Mouse (Mus musculus) neural tube, embryonic 15.5 days (tissue): Measurements from ENCODE around the gene Gjb6. TPM values are rescaled to one million over a fixed set of nuclear protein-coding genes. Genes with fewer than 3 reads are reported as not detected.

Experiments used
- ATAC-seq: fragments of 200-750 bp; cut with Nextera tagmentation; 2 replicates; pipeline ENCODE4 v1.8.0; 2017; ENCODE audit warnings: mild to moderate bottlenecking, moderate TSS enrichment, moderate library complexity; ENCODE audit not compliant: low FRiP score
- H3K27ac ChIP-seq: fragments of 300-500 bp; sonication (generic); replicated peaks from 2 replicates; pipeline ENCODE4 v1.5.1; 2015; ENCODE audit warnings: mild to moderate bottlenecking, inconsistent platforms
- H3K27me3 ChIP-seq: fragments of 300-500 bp; sonication (generic); replicated peaks from 2 replicates; pipeline ENCODE4 v1.6.1; 2015; ENCODE audit warnings: inconsistent platforms
- H3K36me3 ChIP-seq: fragments of 300-500 bp; sonication (generic); 2 replicates; pipeline ENCODE4 v1.6.1; 2015; ENCODE audit warnings: inconsistent platforms
- H3K4me1 ChIP-seq: fragments of 300-500 bp; sonication (generic); 2 replicates; pipeline ENCODE4 v1.6.1; 2015; ENCODE audit warnings: inconsistent platforms
- H3K4me2 ChIP-seq: fragments of 300-500 bp; sonication (generic); 2 replicates; pipeline ENCODE4 v1.6.1; 2015; ENCODE audit warnings: inconsistent platforms, mild to moderate bottlenecking, moderate library complexity
- H3K4me3 ChIP-seq: fragments of 300-500 bp; sonication (generic); replicated peaks from 2 replicates; pipeline ENCODE4 v1.5.1; 2015; ENCODE audit warnings: mild to moderate bottlenecking, inconsistent platforms
- H3K9ac ChIP-seq: fragments of 300-500 bp; sonication (generic); replicated peaks from 2 replicates; pipeline ENCODE4 v1.6.1; 2015; ENCODE audit warnings: mild to moderate bottlenecking, inconsistent platforms
- H3K9me3 ChIP-seq: fragments of 300-500 bp; sonication (generic); replicated peaks from 2 replicates; pipeline ENCODE4 v1.6.1; 2016; ENCODE audit warnings: inconsistent platforms
- WGBS: fragments of 180-500 bp; shearing (Covaris S2); methylation state at CpG from one replicate; pipeline ENCODE4 v1.1.7; 2015; ENCODE audit warnings: mixed read lengths; 5-methylcytosine and 5-hydroxymethylcytosine counted together
- polyA plus RNA-seq: library from polyadenylated mRNA; unstranded; fragments of >200 nt; fragmentation: Nextera tagmentation; extraction: Ambion mirVana; gene quantifications from 2 replicates; pipeline ENCODE4 v1.2.1, GENCODE M21; 2015

Gene Gjb6
- polyA plus RNA-seq, 1 experiment from 2014 or later: 13.8 TPM

GRCm38 (mm10) chr14:57107091-57107490, 26.3 kb downstream of the Gjb6 start:
- 84% methylated on average over 8 of the region's 8 CpGs for whole genome bisulfite sequencing
- no peak for ATAC-seq
- no peak overlapping the region for H3K27ac ChIP-seq
- no peak overlapping the region for H3K4me3 ChIP-seq
- H3K27me3 ChIP-seq: peaks cover 66% of the 10 kb centered on the region
- H3K9ac ChIP-seq: no peak overlapping the region
- H3K4me2 ChIP-seq: no peak overlapping the region
- no peaks in the 10 kb centered on the region for H3K36me3 ChIP-seq
- peaks cover 20% of the 10 kb centered on the region for H3K4me1 ChIP-seq
- H3K9me3 ChIP-seq: no peaks in the 10 kb centered on the region

DNA sequence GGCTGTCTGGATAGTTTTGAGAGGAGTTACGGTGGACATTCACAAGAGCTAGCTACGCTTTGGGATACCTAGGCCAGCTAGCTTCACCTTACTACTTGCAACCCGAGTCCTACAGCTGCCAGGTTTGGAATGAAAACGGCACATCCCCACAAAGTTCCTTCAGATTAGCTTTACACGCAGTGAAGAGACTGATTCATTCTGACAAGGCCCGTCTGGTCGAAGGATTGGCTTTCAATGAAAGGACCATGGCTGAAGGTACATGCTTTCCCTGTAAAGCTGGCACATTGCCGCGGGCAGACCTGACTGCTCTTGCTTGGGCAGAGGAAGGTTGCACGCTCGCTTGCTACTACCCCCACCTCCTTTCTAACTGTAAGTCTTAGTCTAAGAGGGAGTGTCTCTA, 27.7 kb downstream of the Gjb6 start:
- H3K27me3 ChIP-seq: peaks cover 69% of the 10 kb centered on the region
- 51% methylated on average over 11 of the region's 11 CpGs for WGBS
- H3K27ac ChIP-seq: no peak overlapping the region
- peaks cover 20% of the 10 kb centered on the region for H3K4me1 ChIP-seq
- no peaks in the 10 kb centered on the region for H3K36me3 ChIP-seq
- no peaks in the 10 kb centered on the region for H3K9me3 ChIP-seq
- H3K4me3 ChIP-seq: no peak overlapping the region
- ATAC-seq: no peak
- H3K4me2 ChIP-seq: peak overlapping the region; percentile 99; the same call in 1 of the 2 replicates
- no peak overlapping the region for H3K9ac ChIP-seq

GRCm38 (mm10) chr14:57105111-57105510, 28.3 kb downstream of the Gjb6 start:
- peaks cover 20% of the 10 kb centered on the region for H3K4me1 ChIP-seq
- peak overlapping the region; percentile 99 for H3K4me2 ChIP-seq
- no peak overlapping the region for H3K9ac ChIP-seq
- peak overlapping the region; percentile 56 for H3K4me3 ChIP-seq
- H3K36me3 ChIP-seq: no peaks in the 10 kb centered on the region
- no peak overlapping the region for H3K27ac ChIP-seq
- WGBS: 14% methylated on average over 14 of the region's 14 CpGs
- no peak for ATAC-seq
- H3K27me3 ChIP-seq: peaks cover 67% of the 10 kb centered on the region
- no peaks in the 10 kb centered on the region for H3K9me3 ChIP-seq

DNA sequence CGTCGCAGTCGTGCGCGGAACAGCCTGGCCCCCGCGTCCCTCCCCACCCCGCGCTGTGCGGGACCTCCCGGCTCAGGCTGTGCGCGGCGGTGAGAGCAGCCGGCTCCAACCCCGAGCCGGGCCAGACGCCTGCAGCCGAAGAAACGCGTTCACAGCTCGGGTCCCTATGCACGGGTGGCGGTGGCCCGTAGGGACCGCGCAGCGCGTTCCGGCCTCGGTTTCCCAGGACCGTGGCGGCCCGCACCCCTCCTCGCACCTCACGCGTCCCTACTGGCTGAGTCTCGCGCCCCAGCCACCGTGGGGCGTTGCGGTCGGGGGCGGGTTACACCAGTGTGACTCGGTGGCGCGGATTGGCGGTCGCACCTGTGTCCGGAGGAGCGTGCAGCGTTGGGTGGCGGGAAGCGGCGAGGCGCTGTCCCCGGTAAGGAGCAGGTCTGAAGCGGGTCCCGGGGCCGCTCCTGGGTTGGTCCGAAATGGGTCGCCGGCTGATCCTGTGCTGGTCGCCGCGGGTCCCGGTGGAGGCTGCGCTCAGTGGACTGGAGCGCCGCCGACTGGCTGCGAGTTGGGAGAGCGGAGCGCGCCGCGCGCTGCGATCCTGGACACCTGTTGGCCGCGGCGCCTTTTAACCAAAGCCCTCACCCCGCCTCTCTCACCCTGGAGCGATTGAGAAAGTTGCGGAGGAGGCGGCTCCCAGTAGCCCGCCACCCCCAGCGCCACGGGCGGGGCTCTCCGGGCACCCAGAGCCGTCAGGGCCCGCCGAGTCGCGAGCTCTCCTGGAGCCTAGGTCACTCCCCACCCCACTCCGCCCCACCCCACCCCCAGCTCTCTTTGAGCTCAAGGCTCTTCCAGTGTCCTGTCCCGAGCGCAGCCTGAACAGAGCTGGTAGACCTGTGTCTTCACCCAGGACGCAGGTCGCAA, 29.0 kb downstream of the Gjb6 start, which contains the start of gene Gjb2:
Gene Gjb2 (minus strand): TSS at position 597 of the 918 bp plus-strand sequence.
- H3K4me2 ChIP-seq: peak within 1 kb of the TSS; percentile 99
- H3K9me3 ChIP-seq: no peaks in the 10 kb centered on the region
- H3K9ac ChIP-seq: peak within 1 kb of the TSS; percentile 42
- no peak within 1 kb of the TSS for H3K27ac ChIP-seq
- peaks cover 67% of the 10 kb centered on the region for H3K27me3 ChIP-seq
- ATAC-seq: peak; percentile 72
- peak within 1 kb of the TSS; percentile 56 for H3K4me3 ChIP-seq
- peaks cover 20% of the 10 kb centered on the region for H3K4me1 ChIP-seq
- WGBS: under 1% methylated on average over 97 of the region's 101 CpGs
- H3K36me3 ChIP-seq: no peaks in the 10 kb centered on the region

DNA sequence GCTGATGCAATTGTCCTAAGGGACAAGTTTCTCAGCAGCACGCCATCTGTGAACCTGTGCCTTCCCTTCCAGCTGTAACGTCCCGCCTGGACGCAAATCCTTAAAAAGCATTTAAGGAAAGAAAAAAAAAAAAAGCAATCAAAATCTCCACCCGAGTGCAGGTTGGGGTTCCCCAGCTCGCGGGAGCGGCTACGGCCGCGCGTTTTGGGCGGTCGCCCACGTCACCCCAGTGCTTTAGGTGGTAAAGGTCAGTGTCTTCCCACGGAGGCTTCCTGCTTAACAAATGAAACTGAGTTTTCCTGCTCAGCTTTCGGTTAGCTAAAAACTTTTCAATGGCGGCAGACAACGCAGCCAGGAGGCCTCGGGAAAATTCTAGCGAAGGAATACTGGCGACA, 29.7 kb downstream of the Gjb6 start:
- Histone ChIP-seq H3K27me3 (peaks cover 67% of the 10 kb centered on the region), H3K4me2 (peak overlapping the region; percentile 99), H3K4me1 (peaks cover 20% of the 10 kb centered on the region), H3K9ac (peak overlapping the region; percentile 42), H3K27ac (no peak overlapping the region), H3K36me3 (no peaks in the 10 kb centered on the region), H3K4me3 (peak overlapping the region; percentile 56), H3K9me3 (no peaks in the 10 kb centered on the region)
- 2% methylated on average over 22 of the region's 22 CpGs for WGBS
- peak; percentile 32; the same call in 1 of the 2 replicates for ATAC-seq

GRCm38 (mm10) chr14:57103121-57103520, 30.3 kb downstream of the Gjb6 start:
- no peaks in the 10 kb centered on the region for H3K9me3 ChIP-seq
- WGBS: 59% methylated on average over 6 of the region's 6 CpGs
- H3K27me3 ChIP-seq: peaks cover 64% of the 10 kb centered on the region
- peak overlapping the region; percentile 99 for H3K4me2 ChIP-seq
- H3K9ac ChIP-seq: no peak overlapping the region
- no peaks in the 10 kb centered on the region for H3K36me3 ChIP-seq
- H3K27ac ChIP-seq: no peak overlapping the region
- H3K4me3 ChIP-seq: peak overlapping the region; percentile 56
- H3K4me1 ChIP-seq: peaks cover 20% of the 10 kb centered on the region
- no peak for ATAC-seq

DNA sequence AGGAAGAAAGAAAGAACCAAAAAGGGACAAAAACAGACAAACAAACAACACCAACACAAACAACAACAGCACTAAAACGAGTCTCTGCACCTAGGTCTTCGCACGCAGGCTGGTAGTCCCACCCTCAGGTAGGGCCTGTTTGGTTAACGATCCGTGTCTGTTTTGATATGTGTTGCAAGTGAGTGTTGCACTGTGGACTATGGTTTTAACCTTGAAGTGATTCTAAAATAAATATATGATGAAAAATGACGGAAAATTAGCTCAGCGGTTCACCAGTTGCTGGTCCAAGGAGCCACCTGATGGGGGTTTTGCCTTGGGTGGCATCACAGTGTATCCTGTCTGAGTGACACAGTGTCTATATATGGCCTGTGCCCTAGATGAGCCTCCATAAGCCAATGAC, 31.8 kb downstream of the Gjb6 start:
- whole genome bisulfite sequencing: 89% methylated on average over 7 of the region's 7 CpGs
- ATAC-seq: no peak
- Histone ChIP-seq H3K4me2 (no peak overlapping the region), H3K4me3 (no peak overlapping the region), H3K4me1 (peaks cover 20% of the 10 kb centered on the region), H3K9me3 (no peaks in the 10 kb centered on the region), H3K27ac (no peak overlapping the region), H3K27me3 (peaks cover 49% of the 10 kb centered on the region), H3K36me3 (no peaks in the 10 kb centered on the region), H3K9ac (no peak overlapping the region)

DNA sequence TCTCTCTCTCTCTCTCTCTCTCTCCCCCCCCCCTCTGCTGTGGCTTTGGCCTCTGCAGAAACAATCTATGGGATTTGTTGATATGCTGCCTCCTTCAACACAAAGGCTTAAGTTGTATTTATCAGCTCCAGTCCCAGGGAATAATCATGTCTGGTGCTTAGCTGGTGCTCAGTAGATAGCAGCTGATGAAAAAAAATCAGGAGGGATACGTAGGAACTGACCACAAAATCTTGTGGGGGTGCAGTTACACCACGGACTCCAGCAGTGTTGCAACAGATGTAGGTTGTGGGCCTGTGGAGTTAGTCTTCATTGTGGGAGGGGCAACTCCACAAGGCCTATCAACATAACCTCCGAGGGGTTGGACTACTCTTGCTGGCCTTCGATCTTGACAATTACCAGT, 37.6 kb downstream of the Gjb6 start:
- ATAC-seq: no peak
- Histone ChIP-seq H3K4me2 (no peak overlapping the region), H3K4me1 (no peaks in the 10 kb centered on the region), H3K27ac (no peak overlapping the region), H3K27me3 (no peaks in the 10 kb centered on the region), H3K4me3 (no peak overlapping the region), H3K9me3 (no peaks in the 10 kb centered on the region), H3K9ac (no peak overlapping the region), H3K36me3 (no peaks in the 10 kb centered on the region)
- 79% methylated on average over 4 of the region's 4 CpGs for WGBS

DNA sequence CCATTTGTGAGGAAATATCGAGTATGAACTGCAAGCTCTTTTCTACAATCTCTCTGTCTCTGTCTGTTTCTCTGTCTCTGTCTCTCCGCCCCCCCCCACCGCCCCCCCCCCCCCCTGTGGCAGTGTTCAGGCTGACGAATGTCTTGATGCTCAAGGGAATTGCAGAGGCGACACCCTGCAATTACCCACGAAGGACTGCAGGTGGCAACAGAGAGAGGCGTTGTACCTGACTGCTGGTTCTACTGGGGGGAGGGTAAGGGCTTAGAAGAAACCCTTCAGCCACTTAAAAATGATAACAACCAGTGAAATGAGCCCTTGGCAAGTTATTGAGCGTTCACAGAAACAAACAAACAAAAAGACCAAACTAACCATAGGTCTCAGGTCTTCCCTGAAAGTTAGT, 40.4 kb downstream of the Gjb6 start:
- H3K9me3 ChIP-seq: no peaks in the 10 kb centered on the region
- WGBS: 7% methylated on average over 6 of the region's 8 CpGs
- H3K9ac ChIP-seq: no peak overlapping the region

DNA sequence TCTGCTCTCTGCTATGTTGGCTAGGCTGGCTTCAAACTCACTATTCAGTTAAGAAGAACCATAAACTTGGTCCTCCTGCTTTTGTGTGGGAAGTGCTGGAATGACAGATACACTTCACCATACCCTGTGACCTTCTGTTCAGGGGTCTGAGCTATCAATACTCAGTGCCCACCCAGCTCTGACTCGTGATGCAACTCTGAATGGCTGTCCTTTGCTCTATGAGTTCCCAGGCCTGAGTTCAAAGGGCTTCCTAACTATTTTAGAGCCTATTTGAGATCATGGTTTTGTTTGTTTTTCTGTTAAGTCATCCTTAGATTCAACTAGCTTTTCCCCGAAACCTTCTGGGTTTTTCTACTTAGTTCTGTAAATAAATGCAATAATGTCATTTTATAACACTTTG, 43.4 kb downstream of the Gjb6 start:
- WGBS: 52% methylated on average over 2 of the region's 2 CpGs
- no peak overlapping the region for H3K9ac ChIP-seq
- H3K4me1 ChIP-seq: no peaks in the 10 kb centered on the region
- H3K36me3 ChIP-seq: no peaks in the 10 kb centered on the region
- no peak overlapping the region for H3K27ac ChIP-seq
- no peak overlapping the region for H3K4me2 ChIP-seq
- no peaks in the 10 kb centered on the region for H3K27me3 ChIP-seq
- no peak for ATAC-seq
- no peak overlapping the region for H3K4me3 ChIP-seq
- H3K9me3 ChIP-seq: no peaks in the 10 kb centered on the region

More for the DNA sequence above, 40.4 kb downstream of the Gjb6 start:
- H3K4me3 ChIP-seq: no peak overlapping the region
- no peak overlapping the region for H3K27ac ChIP-seq
- no peak overlapping the region for H3K4me2 ChIP-seq
- no peaks in the 10 kb centered on the region for H3K4me1 ChIP-seq
- no peaks in the 10 kb centered on the region for H3K36me3 ChIP-seq
- no peak for ATAC-seq
- no peaks in the 10 kb centered on the region for H3K27me3 ChIP-seq

DNA sequence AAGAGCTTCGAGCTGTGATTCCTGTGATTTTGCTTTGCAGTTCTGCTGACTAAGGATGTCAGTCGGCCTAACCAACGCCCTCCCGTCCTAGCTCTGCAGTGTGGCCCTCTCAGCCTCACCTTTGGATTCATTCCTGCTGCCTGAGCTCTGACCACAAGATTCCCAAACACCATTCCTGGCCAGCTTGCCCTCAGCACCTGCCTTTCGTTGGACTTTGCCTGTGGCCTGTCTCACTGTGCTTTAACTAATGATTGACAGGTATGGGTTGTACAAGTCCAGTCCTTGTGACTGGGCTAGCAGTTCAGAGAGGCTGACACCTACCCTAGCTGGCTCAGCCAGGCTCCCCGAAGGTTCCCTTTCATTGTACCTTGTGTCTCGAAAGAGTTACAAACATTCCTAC, 44.3 kb downstream of the Gjb6 start:
- no peak for ATAC-seq
- H3K36me3 ChIP-seq: no peaks in the 10 kb centered on the region
- 87% methylated on average over 7 of the region's 7 CpGs for WGBS
- no peaks in the 10 kb centered on the region for H3K27me3 ChIP-seq
- H3K9me3 ChIP-seq: no peaks in the 10 kb centered on the region
- no peak overlapping the region for H3K4me2 ChIP-seq
- H3K4me3 ChIP-seq: no peak overlapping the region
- no peak overlapping the region for H3K27ac ChIP-seq
- H3K4me1 ChIP-seq: no peaks in the 10 kb centered on the region
- H3K9ac ChIP-seq: no peak overlapping the region

DNA sequence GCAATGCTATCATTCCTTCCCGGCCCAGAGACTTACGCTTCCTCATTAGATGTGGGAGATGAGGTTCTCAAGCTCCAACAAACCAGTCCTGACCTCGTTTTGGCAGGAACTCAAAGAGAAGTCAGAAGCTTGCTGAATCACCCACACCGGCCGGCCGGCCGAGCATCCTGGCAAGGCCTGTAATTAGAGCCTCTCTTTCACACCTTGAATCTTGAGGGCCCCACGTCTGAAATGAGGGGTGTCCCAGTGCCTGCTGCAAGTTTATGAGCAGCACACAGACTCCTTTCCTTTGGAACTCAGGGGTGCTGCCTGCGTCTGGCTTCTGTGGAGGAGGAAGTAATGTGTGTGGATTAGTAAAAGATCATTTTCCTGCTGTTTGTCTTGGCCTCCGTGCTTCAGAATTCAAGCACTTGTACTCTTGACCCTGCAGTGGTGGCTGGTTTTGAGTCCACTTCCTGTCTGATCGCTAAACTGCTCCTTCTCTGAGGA, 49.2 kb downstream of the Gjb6 start:
- Histone ChIP-seq H3K36me3 (no peaks in the 10 kb centered on the region), H3K4me3 (no peak overlapping the region), H3K9ac (no peak overlapping the region), H3K27me3 (no peaks in the 10 kb centered on the region), H3K27ac (no peak overlapping the region), H3K4me2 (no peak overlapping the region), H3K9me3 (no peaks in the 10 kb centered on the region), H3K4me1 (no peaks in the 10 kb centered on the region)
- WGBS: 63% methylated on average over 11 of the region's 11 CpGs
- no peak for ATAC-seq
